Mouse (Mus musculus) C2C12 (cell line): ENCODE results near the gene Wwox. TPM values are rescaled to one million over a fixed set of nuclear protein-coding genes. Genes with fewer than 3 reads are reported as not detected.

Experiments
- H3K27me3 ChIP-seq: one replicate; pipeline ENCODE4 v1.6.1; 2011; ENCODE audit not compliant: control insufficient read depth, insufficient read depth, insufficient read length
- H3K36me3 ChIP-seq: one replicate; pipeline ENCODE4 v1.6.1; 2011; ENCODE audit not compliant: control insufficient read depth, insufficient read depth
- H3K4me3 ChIP-seq: one replicate; pipeline ENCODE4 v1.5.1; 2011; ENCODE audit warnings: mild to moderate bottlenecking, control low read depth; ENCODE audit not compliant: poor library complexity, insufficient read depth, severe bottlenecking
- H3K79me2 ChIP-seq: one replicate; pipeline ENCODE4 v1.6.1; 2011; ENCODE audit not compliant: control insufficient read depth, insufficient read depth
- H3K79me3 ChIP-seq: one replicate; pipeline ENCODE4 v1.6.1; 2011; ENCODE audit warnings: low read depth, control low read depth
- H3ac ChIP-seq: one replicate; pipeline ENCODE3; 2011; ENCODE audit warnings: low read depth; ENCODE audit not compliant: control insufficient read depth, insufficient read length
- CEBPB ChIP-seq: IDR thresholded peaks from one replicate; pipeline ENCODE4 v1.6.1; 2011; ENCODE audit warnings: low read depth, mild to moderate bottlenecking, control low read depth, moderate library complexity
- CTCF ChIP-seq: IDR thresholded peaks from one replicate; pipeline ENCODE4 v1.5.1; 2011; ENCODE audit not compliant: control insufficient read depth, insufficient read depth, insufficient read length
- FOSL1 ChIP-seq: IDR thresholded peaks from one replicate; pipeline ENCODE4 v1.8.0; 2011; ENCODE audit warnings: mild to moderate bottlenecking, low read length; ENCODE audit not compliant: poor library complexity, insufficient read depth, severe bottlenecking
- MAX ChIP-seq: IDR thresholded peaks from one replicate; pipeline ENCODE4 v1.6.1; 2011; ENCODE audit warnings: mild to moderate bottlenecking, control low read depth
- MYOD1 ChIP-seq: IDR thresholded peaks from one replicate; pipeline ENCODE4 v1.6.1; 2011; ENCODE audit warnings: low read depth; ENCODE audit not compliant: control insufficient read depth, insufficient read length
- MYOG ChIP-seq: IDR thresholded peaks from one replicate; pipeline ENCODE4 v1.6.1; 2011; ENCODE audit not compliant: control insufficient read depth, insufficient read length; ENCODE audit errors: extremely low read depth
- USF1 ChIP-seq: IDR thresholded peaks from one replicate; pipeline ENCODE4 v1.6.1; 2011; ENCODE audit warnings: low read depth, mild to moderate bottlenecking, control low read depth, moderate library complexity
- polyA plus RNA-seq: library from polyadenylated mRNA; unstranded; fragments of >200 nt; fragmentation: generic; extraction: Trizol; gene quantifications from one replicate; pipeline ENCODE4 v1.2.1, GENCODE M21; 2012; ENCODE audit warnings: missing spikeins

The Wwox gene
- polyA plus RNA-seq, 1 experiment, result 3.7 TPM

DNA sequence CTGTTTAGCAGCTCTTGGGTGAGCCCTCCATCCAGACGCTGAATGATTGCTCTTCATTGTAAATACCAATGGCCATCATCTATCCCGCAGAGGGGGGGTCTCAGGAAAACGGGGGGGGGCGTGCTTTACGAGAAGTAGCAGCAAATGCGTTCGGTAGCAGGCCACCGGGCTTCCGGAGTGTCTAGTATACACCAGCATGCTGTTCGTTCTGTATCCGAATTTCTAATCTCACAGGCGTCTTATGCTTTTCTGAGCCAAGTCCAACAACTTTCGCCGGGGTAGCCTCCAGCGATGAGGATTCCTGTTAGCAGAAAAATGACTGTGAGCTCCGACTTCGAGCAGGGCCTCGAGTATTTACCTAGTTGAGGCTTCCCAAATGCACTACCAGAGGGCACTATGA, 719.8 kb downstream of the Wwox start:
- Histone ChIP-seq H3K79me2 (no peaks in the 10 kb centered on the region), H3K79me3 (no peaks in the 10 kb centered on the region), H3ac (no peak overlapping the region), H3K36me3 (no peaks in the 10 kb centered on the region), H3K27me3 (no peaks in the 10 kb centered on the region), H3K4me3 (no peak overlapping the region)
- TF ChIP-seq CEBPB (no peak), MYOG (no peak), CTCF (no peak), USF1 (no peak), MAX (no peak), FOSL1 (no peak), MYOD1 (no peak)

GRCm38 (mm10) chr8:115159711-115160374, 720.4 kb downstream of the Wwox start:
- TF ChIP-seq CTCF (no peak), MYOG (no peak)
- no peaks in the 10 kb centered on the region for H3K36me3 ChIP-seq
- H3K79me3 ChIP-seq, result no peaks in the 10 kb centered on the region
- no peaks in the 10 kb centered on the region for H3K27me3 ChIP-seq
- H3K79me2 ChIP-seq, result no peaks in the 10 kb centered on the region
- H3K4me3 ChIP-seq, result no peak overlapping the region
- no peak overlapping the region for H3ac ChIP-seq

DNA sequence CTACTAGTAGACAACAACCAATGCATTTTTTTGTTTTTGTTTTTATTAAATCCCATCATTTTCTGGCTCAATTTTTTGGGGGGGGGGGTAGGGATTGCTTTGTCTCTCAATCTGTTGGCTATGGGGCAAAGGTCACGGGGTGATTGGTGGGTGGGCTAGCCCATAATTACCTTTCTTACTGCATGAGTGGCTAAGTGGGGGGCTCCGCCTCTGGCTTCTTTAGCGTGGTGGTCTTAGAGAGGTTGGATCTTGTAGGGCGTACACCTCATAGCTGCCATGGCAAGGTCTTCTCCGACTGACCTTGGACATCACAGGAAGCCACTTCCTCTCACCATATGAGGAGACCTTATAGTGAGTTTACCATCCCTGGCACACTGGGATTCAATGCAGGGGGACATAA, 721.0 kb downstream of the Wwox start:
- H3K36me3 ChIP-seq, result no peaks in the 10 kb centered on the region
- H3K79me2 ChIP-seq, result no peaks in the 10 kb centered on the region
- no peaks in the 10 kb centered on the region for H3K79me3 ChIP-seq
- no peak overlapping the region for H3ac ChIP-seq
- H3K27me3 ChIP-seq, result no peaks in the 10 kb centered on the region
- no peak overlapping the region for H3K4me3 ChIP-seq
- TF ChIP-seq USF1, result no peak
- no peak for TF ChIP-seq CEBPB
- TF ChIP-seq FOSL1, result no peak
- TF ChIP-seq MAX, result no peak
- TF ChIP-seq MYOD1, result no peak
- no peak for TF ChIP-seq CTCF
- no peak for TF ChIP-seq MYOG

- H3K36me3 ChIP-seq, result no peaks in the 10 kb centered on the region
- TF ChIP-seq MAX (no peak), USF1 (no peak), CTCF (no peak), FOSL1 (no peak), MYOG (no peak), CEBPB (no peak), MYOD1 (no peak)
- no peak overlapping the region for H3K4me3 ChIP-seq
- H3K27me3 ChIP-seq, result no peaks in the 10 kb centered on the region
- no peak overlapping the region for H3ac ChIP-seq
- H3K79me2 ChIP-seq, result no peaks in the 10 kb centered on the region
- H3K79me3 ChIP-seq, result no peaks in the 10 kb centered on the region
Measured at GRCm38 (mm10) chr8:115161520-115161919, 722.1 kb downstream of the Wwox start.

- H3K79me2 ChIP-seq, result no peaks in the 10 kb centered on the region
- H3K27me3 ChIP-seq, result no peaks in the 10 kb centered on the region
- H3K79me3 ChIP-seq, result no peaks in the 10 kb centered on the region
- TF ChIP-seq CEBPB, result no peak
- H3K36me3 ChIP-seq, result no peaks in the 10 kb centered on the region
- H3ac ChIP-seq, result no peak overlapping the region
- H3K4me3 ChIP-seq, result no peak overlapping the region
Measured at GRCm38 (mm10) chr8:115164872-115165271, 725.4 kb downstream of the Wwox start.

DNA sequence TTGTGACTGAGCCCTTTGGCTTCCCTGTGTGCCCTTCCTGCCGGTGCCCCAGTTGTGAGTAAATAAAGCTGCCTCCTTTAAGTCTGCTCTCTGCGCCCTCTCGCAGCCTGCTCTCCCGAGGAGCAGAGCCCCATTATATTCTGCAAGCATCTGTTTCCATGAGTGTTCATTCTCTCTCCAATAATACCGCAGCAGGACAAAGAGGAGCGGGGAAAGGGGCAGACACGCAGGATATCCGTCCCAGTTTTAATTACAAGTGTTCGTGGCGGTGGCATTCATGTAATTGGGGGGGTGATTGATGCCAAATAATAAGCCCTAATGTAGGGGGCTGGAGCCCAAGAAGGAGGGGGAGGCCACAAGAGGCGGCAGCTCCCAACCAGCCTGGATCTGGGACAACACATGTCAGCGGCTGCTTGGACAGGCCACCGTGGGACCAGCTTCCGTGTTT, 734.2 kb downstream of the Wwox start:
- Histone ChIP-seq H3ac (no peak overlapping the region), H3K27me3 (no peaks in the 10 kb centered on the region), H3K79me3 (no peaks in the 10 kb centered on the region), H3K36me3 (no peaks in the 10 kb centered on the region), H3K79me2 (no peaks in the 10 kb centered on the region), H3K4me3 (no peak overlapping the region)
- TF ChIP-seq USF1, result no peak
- no peak for TF ChIP-seq MAX
- TF ChIP-seq MYOD1, result no peak
